Mouse (Mus musculus): Measurements from ENCODE around the gene Wdr76. TPM values are rescaled to one million over a fixed set of nuclear protein-coding genes. Genes with fewer than 3 reads are reported as not detected.
"Not testable (repeated sequence)": the region's sequence is repeated elsewhere in the genome, so short reads cannot be mapped to it uniquely, and the experiment has no call there.

Wdr76 gene
- polyA plus RNA-seq, 1 experiment from 2014 or later: 2.6 TPM

DNA sequence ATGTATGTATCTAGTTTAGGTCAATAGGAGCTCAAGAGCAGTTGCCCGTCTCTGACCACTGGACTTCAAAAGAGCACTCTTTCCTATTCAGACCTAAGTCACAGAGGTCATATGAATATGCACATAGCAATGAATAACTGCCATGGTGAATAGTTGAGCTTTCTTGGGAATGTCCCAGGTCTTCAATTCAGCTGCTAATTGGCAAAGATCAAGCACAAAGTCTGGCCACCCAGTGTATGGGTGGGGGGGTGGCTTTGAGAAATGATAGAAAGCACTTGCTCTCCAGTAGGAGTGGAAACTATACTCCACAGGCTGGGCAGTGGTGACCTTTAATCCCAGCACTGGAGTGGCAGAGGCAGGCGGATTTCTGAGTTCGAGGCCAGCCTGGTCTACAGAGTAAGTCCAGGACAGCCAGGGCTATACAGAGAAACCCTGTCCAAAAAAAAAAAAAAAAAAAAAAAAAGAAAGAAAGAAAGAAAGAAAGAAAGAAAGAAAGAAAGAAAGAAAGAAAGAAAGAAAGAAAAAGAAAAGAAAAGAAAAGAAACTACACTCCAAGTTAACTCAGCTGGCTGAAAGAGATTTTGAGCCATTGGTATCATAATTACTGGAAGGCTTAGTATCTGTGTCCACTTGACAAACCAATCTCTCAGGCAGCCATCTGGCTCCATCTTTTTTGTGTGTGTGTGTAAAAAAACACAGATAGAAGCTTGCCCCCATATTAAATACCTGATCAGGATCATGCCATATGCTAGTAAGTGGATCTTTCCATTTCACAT is 28.8 kb upstream of the Wdr76 start:
- Histone ChIP-seq H3K9me3 (ENCODE audit: low read length) (no peaks in the 10 kb centered on the region), H3K27ac (ENCODE audit: low read length) (no peak overlapping the region), H3K4me1 (ENCODE audit: insufficient read depth, low read depth, low read length) (no peaks in the 10 kb centered on the region), H3K27me3 (replicated peaks; ENCODE audit: insufficient read depth, low read length) (no peaks in the 10 kb centered on the region), H3K4me2 (replicated peaks; ENCODE audit: low read depth, low read length) (no peak overlapping the region), H3K36me3 (ENCODE audit: insufficient read depth, low read length) (no peaks in the 10 kb centered on the region), H3K4me3 (ENCODE audit: low read depth, low read length) (no peak overlapping the region), H3K9ac (replicated peaks; ENCODE audit: low read depth) (no peak overlapping the region)
- TF ChIP-seq CTCF (IDR thresholded peaks at IDR 0.05) (no peak), EP300 (IDR thresholded peaks at IDR 0.05) (no peak)
- 87% methylated on average over 3 of the region's 3 CpGs for WGBS
- DNase-seq (ENCODE audit: low spot score) (no peak), ATAC-seq (no peak)

DNA sequence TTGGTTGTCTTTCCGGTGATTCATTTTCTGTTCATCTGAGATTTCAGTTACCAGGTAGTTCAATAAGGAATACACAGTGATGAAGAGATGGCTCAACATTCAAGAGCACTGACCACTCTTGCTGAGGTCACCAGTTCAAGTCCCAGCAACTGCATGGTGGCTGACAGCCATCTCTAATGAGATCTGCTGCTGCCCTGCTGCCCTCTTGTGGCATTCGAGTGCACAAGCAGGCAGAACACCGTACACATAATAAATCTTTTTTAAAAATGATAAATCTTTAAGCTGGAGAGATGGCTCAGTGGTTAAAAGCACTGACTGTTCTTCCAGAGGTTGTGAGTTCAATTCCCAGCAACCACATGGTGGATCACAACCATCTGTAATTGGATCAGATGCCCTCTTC is 26.0 kb upstream of the Wdr76 start:
- H3K4me3 ChIP-seq (ENCODE audit: low read depth, low read length): no peak overlapping the region
- TF ChIP-seq CTCF (IDR thresholded peaks at IDR 0.05) (peak; percentile 66), EP300 (IDR thresholded peaks at IDR 0.05) (no peak)
- ATAC-seq (no peak), DNase-seq (ENCODE audit: low spot score) (peak; percentile 41)
- H3K9me3 ChIP-seq (ENCODE audit: low read length): no peaks in the 10 kb centered on the region
- H3K27ac ChIP-seq (ENCODE audit: low read length): no peak overlapping the region
- H3K9ac ChIP-seq (replicated peaks; ENCODE audit: low read depth): no peak overlapping the region
- no peaks in the 10 kb centered on the region for H3K36me3 ChIP-seq (ENCODE audit: insufficient read depth, low read length)
- H3K4me1 ChIP-seq (ENCODE audit: insufficient read depth, low read depth, low read length): no peaks in the 10 kb centered on the region
- H3K4me2 ChIP-seq (replicated peaks; ENCODE audit: low read depth, low read length): no peak overlapping the region
- 57% methylated on average over 3 of the region's 3 CpGs for WGBS
- H3K27me3 ChIP-seq (replicated peaks; ENCODE audit: insufficient read depth, low read length): no peaks in the 10 kb centered on the region

DNA sequence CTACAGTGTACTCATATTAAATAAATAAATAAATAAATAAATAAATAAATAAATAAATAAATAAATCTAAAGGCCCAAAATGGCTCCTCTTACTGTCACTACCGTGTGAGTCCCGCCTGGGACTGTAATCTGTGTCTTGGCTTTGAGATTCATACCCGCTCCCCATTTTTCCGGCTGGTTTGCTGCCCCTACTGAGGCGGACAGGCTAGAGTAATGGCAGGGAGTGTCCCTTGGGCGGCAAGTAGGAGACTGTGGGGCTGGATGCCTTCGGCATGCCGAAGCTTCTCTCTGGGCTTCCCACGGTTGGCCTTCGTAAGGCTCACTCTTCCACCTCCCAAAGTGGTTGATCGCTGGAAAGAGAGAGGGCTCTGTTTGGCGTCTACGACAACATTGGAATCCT is 25.6 kb upstream of the Wdr76 start:
- not testable (repeated sequence) for H3K36me3 ChIP-seq (ENCODE audit: insufficient read depth, low read length); H3K9ac ChIP-seq (replicated peaks; ENCODE audit: low read depth); H3K4me3 ChIP-seq (ENCODE audit: low read depth, low read length); H3K4me1 ChIP-seq (ENCODE audit: insufficient read depth, low read depth, low read length); H3K9me3 ChIP-seq (ENCODE audit: low read length); H3K27ac ChIP-seq (ENCODE audit: low read length); ATAC-seq; H3K27me3 ChIP-seq (replicated peaks; ENCODE audit: insufficient read depth, low read length); H3K4me2 ChIP-seq (replicated peaks; ENCODE audit: low read depth, low read length); DNase-seq (ENCODE audit: low spot score)
- WGBS: 82% methylated on average over 13 of the region's 13 CpGs

DNA sequence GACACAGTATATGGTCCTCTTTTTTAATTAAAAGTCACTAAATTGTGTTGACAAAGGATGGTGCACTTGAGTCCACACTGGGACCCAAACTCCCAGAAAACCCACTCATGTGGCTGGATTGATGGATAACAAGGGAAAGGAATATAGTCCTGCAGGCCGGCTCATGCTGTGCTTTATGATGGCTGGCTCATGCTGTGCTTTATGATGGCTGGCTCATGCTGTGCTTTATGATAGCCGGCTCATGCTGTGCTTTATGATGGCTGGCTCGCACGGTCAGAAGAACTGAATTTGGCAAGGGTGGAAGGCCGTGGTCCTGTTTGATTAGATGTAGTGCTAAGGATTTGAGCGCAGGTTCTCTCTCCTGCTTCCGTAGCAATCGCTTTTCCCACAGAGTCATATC is 22.9 kb upstream of the Wdr76 start:
- no peak overlapping the region for H3K9ac ChIP-seq (replicated peaks; ENCODE audit: low read depth)
- H3K36me3 ChIP-seq (ENCODE audit: insufficient read depth, low read length): no peaks in the 10 kb centered on the region
- DNase-seq (ENCODE audit: low spot score) (no peak), ATAC-seq (no peak)
- H3K4me3 ChIP-seq (ENCODE audit: low read depth, low read length): no peak overlapping the region
- 77% methylated on average over 8 of the region's 8 CpGs for WGBS
- H3K4me1 ChIP-seq (ENCODE audit: insufficient read depth, low read depth, low read length): no peaks in the 10 kb centered on the region
- H3K4me2 ChIP-seq (replicated peaks; ENCODE audit: low read depth, low read length): no peak overlapping the region
- no peaks in the 10 kb centered on the region for H3K9me3 ChIP-seq (ENCODE audit: low read length)
- no peaks in the 10 kb centered on the region for H3K27me3 ChIP-seq (replicated peaks; ENCODE audit: insufficient read depth, low read length)
- TF ChIP-seq EP300 (IDR thresholded peaks at IDR 0.05) (no peak), CTCF (IDR thresholded peaks at IDR 0.05) (no peak)
- H3K27ac ChIP-seq (ENCODE audit: low read length): no peak overlapping the region

DNA sequence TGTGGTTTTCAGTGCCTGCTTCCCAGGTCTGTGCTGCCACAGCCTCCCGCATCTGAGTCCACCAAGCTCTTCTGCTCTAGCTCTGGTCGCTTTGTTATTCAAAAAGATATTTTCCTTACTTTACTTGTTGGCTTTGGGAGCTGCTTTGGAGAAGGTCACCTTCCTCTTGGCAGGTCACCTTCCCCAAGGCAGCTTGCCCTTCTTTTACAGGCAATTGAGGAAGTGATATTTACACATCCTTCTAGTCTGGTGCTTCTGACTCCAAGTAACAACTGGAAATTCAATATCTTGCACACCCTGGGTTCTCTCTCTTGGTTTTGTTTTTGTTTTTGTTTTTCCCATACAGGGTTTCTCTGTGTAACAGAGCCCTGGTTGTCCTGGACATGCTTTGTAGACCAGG is 22.1 kb upstream of the Wdr76 start:
- not testable (repeated sequence) for H3K4me1 ChIP-seq (ENCODE audit: insufficient read depth, low read depth, low read length); H3K27me3 ChIP-seq (replicated peaks; ENCODE audit: insufficient read depth, low read length); H3K9ac ChIP-seq (replicated peaks; ENCODE audit: low read depth); DNase-seq (ENCODE audit: low spot score); H3K4me3 ChIP-seq (ENCODE audit: low read depth, low read length); H3K27ac ChIP-seq (ENCODE audit: low read length); H3K36me3 ChIP-seq (ENCODE audit: insufficient read depth, low read length); H3K4me2 ChIP-seq (replicated peaks; ENCODE audit: low read depth, low read length); H3K9me3 ChIP-seq (ENCODE audit: low read length); ATAC-seq
- WGBS: no CpG with 5 or more reads among the region's 2 CpGs

DNA sequence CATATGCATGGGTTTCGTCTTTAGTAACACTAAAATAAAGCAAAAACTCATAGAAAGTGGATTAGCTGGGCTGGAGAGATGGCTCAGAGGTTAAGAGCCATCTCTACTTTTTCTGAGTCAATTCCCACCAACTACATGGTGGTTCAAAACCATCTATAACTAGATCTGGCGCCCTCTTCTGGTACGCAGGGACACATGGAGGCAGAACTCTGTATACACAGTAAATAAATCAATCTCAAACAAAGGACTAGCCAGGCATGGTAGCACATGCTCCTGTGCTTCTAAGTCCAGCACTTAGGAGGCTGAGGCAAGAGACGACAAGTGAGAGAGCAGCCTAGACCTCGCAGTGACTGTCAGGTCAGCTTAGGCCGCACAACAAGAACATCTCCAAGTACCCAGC is 5.0 kb upstream of the Wdr76 start:
- not testable (repeated sequence) for H3K4me3 ChIP-seq (ENCODE audit: low read depth, low read length); H3K27ac ChIP-seq (ENCODE audit: low read length); H3K9ac ChIP-seq (replicated peaks; ENCODE audit: low read depth); H3K27me3 ChIP-seq (replicated peaks; ENCODE audit: insufficient read depth, low read length); DNase-seq (ENCODE audit: low spot score); H3K4me2 ChIP-seq (replicated peaks; ENCODE audit: low read depth, low read length); ATAC-seq; H3K9me3 ChIP-seq (ENCODE audit: low read length); H3K36me3 ChIP-seq (ENCODE audit: insufficient read depth, low read length); H3K4me1 ChIP-seq (ENCODE audit: insufficient read depth, low read depth, low read length)
- WGBS: 67% methylated on average over 1 of the region's 6 CpGs

All from lung, postnatal 0 days (tissue).